Mouse (Mus musculus) limb, embryonic 14.5 days (tissue): ENCODE data around the gene Mgst1. TPM values are rescaled to one million over a fixed set of nuclear protein-coding genes. Genes with fewer than 3 reads are reported as not detected.

Experiments
- ATAC-seq: fragments of 200-750 bp; cut with Nextera tagmentation; 2 replicates; pipeline ENCODE4 v1.8.0; 2017; ENCODE audit warnings: low read depth, moderate number of reproducible peaks, moderate TSS enrichment; ENCODE audit not compliant: low FRiP score
- DNase-seq: peaks from one replicate; pipeline ENCODE4 v3.0.0-alpha.2; 2015; ENCODE audit warnings: low spot score
- H3K27ac ChIP-seq: fragments of 300-500 bp; sonication (generic); replicated peaks from 2 replicates; pipeline ENCODE4 v1.5.1; 2014; ENCODE audit warnings: low read depth, mild to moderate bottlenecking, low read length, moderate library complexity, mixed read lengths
- H3K27me3 ChIP-seq: fragments of 300-500 bp; sonication (generic); 2 replicates; pipeline ENCODE4 v1.6.1; 2014; ENCODE audit warnings: low read length, mixed read lengths; ENCODE audit not compliant: control insufficient read depth, insufficient read depth
- H3K36me3 ChIP-seq: fragments of 300-500 bp; sonication (generic); 2 replicates; pipeline ENCODE4 v1.6.1; 2014; ENCODE audit warnings: mild to moderate bottlenecking, low read length, moderate library complexity, mixed read lengths; ENCODE audit not compliant: control insufficient read depth, insufficient read depth
- H3K4me1 ChIP-seq: fragments of 300-500 bp; sonication (generic); 2 replicates; pipeline ENCODE4 v1.6.1; 2014; ENCODE audit warnings: antibody characterized with exemption, low read length, mixed read lengths; ENCODE audit not compliant: control insufficient read depth, insufficient read depth
- H3K4me2 ChIP-seq: fragments of 300-500 bp; sonication (generic); replicated peaks from 2 replicates; pipeline ENCODE4 v1.6.1; 2014; ENCODE audit warnings: low read depth, mild to moderate bottlenecking, low read length, moderate library complexity; ENCODE audit not compliant: severe bottlenecking
- H3K4me3 ChIP-seq: fragments of 300-500 bp; sonication (generic); replicated peaks from 2 replicates; pipeline ENCODE4 v1.5.1; 2014; ENCODE audit warnings: low read length
- H3K9ac ChIP-seq: fragments of 300-500 bp; sonication (generic); 2 replicates; pipeline ENCODE4 v1.6.1; 2014; ENCODE audit warnings: mild to moderate bottlenecking, low read depth, low read length, moderate library complexity; ENCODE audit not compliant: severe bottlenecking
- H3K9me3 ChIP-seq: fragments of 300-500 bp; sonication (generic); 2 replicates; pipeline ENCODE4 v1.6.1; 2016; ENCODE audit warnings: low read length; ENCODE audit not compliant: control insufficient read depth
- POLR2A ChIP-seq: fragments of 200-500 bp; IDR thresholded peaks from 2 replicates; pipeline ENCODE4 v1.8.0; 2012; ENCODE audit warnings: inconsistent platforms, mild to moderate bottlenecking, moderate library complexity, borderline replicate concordance; ENCODE audit not compliant: insufficient read depth, insufficient read length; ENCODE audit errors: extremely low read depth
- WGBS: fragments of 180-500 bp; shearing (Covaris S2); extraction: QIAGEN DNeasy Blood & Tissue Kit; methylation state at CpG from one replicate; pipeline ENCODE4 v1.1.7; 2014; 5-methylcytosine and 5-hydroxymethylcytosine counted together
- polyA plus RNA-seq, 2 experiments: library from polyadenylated mRNA; depleted of rRNA in 1 of 2; stranded (reverse) in 1 of 2; unstranded in 1 of 2; fragments of >200 nt; fragmentation: Nextera tagmentation in 1 of 2; extraction: Ambion mirVana in 1 of 2; gene quantifications; 2 replicates each; pipeline versions ENCODE4 v1.2.1 to v1.2.3; 2012 to 2014

Mgst1 gene
- polyA plus RNA-seq, 2 experiments, result 123 to 312 TPM

DNA sequence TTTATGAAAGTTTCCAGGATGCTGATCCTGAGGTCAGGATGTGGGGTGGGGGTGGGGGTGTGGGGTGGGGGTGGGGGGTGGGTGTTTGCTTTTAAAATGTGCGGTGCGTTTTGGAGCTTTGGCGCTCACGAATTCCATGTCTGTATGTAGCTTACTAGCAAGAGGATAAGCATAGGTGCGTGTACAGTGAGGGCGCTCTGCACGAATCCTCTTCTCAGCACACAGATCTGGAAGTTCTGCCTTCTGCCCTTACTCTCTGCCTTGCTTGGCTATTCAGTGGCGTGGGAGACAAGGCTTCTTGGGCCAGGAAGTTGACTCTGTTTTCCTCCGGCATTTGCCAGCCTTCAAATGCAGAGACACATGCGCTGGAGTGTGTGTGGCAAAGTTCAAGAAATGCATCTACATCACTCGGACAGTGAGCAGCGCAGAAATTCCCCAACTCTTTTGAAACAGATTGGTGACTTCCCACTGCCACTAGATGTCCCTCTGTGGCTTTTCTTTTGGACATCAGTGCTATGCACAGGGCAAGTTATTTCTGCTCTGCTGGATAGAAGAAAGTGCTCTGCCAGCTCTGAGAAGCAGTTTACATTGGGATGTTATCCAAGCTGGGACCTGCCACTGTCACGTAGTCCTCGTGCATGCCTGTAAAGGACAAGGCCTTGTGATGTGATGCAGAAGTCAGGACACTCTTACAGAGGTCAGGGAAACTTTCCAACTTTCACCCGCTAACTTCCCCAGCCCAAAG lies 31.5 kb downstream of the Mgst1 start:
- Histone ChIP-seq H3K4me2 (no peak overlapping the region), H3K4me1 (no peaks in the 10 kb centered on the region), H3K27ac (no peak overlapping the region), H3K9ac (no peak overlapping the region), H3K27me3 (no peaks in the 10 kb centered on the region), H3K4me3 (no peak overlapping the region), H3K36me3 (no peaks in the 10 kb centered on the region), H3K9me3 (no peaks in the 10 kb centered on the region)
- 66% methylated on average over 15 of the region's 15 CpGs for WGBS
- no peak for TF ChIP-seq POLR2A
- ATAC-seq (no peak), DNase-seq (peak; percentile 60)

Other genes starting within 250 kb of the Mgst1 start
- gene Slc15a5, start 60.4 kb upstream of the Mgst1 start, polyA plus RNA-seq (2012; rRNA removed), result 0.03 TPM in 1 of 2 replicates, not detected in the other
- not detected in 2 replicates for gene Slc15a5, start 60.4 kb upstream of the Mgst1 start, polyA plus RNA-seq (2014; fragmentation: Nextera tagmentation; extraction: Ambion mirVana)